Mouse (Mus musculus): ENCODE measurements around the gene Rsg1.

DNA sequence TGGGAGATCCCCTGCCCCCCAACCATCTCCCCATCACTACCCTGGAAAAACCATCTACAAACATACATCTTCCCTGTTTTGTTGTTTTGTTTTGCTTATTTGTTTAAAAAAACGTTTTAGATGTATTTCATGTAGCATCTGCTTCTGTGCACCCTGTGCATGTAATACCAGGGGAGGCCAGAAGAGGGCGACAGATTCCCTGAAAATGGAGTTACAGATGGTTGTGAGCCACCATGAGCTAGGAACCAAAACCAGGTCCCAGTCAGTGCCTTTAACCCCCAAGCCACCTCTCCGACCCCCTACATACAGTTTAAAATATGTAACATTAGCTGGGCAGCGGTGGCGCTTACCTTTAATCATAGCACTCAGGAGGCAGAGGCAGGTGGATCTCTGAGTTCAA, 43.7 kb downstream of the Rsg1 start:
- TF ChIP-seq EP300 (IDR thresholded peaks at IDR 0.05) (no peak), CTCF (IDR thresholded peaks at IDR 0.05) (peak; percentile 76)
